Mouse (Mus musculus) splenic B cell, adult 2 months (primary cell): ENCODE measurements around the gene Trim38.
"Not testable (repeated sequence)": the region's sequence is repeated elsewhere in the genome, so short reads cannot be mapped to it uniquely, and the experiment has no call there.

Source experiments
- DNase-seq: peaks from one replicate; pipeline ENCODE4 v3.0.0-alpha.2; 2011; ENCODE audit warnings: low read depth, low spot score
- H3K27me3 ChIP-seq: 2 replicates; pipeline ENCODE4 v1.6.1; 2012; ENCODE audit warnings: mild to moderate bottlenecking, low read length, moderate library complexity, mixed read lengths; ENCODE audit not compliant: control insufficient read depth, poor library complexity, insufficient read depth, severe bottlenecking
- H3K36me3 ChIP-seq: 2 replicates; pipeline ENCODE4 v1.6.1; 2012; ENCODE audit warnings: mild to moderate bottlenecking, low read length, moderate library complexity, mixed read lengths; ENCODE audit not compliant: control insufficient read depth, poor library complexity, insufficient read depth, severe bottlenecking

Trim38 gene

DNA sequence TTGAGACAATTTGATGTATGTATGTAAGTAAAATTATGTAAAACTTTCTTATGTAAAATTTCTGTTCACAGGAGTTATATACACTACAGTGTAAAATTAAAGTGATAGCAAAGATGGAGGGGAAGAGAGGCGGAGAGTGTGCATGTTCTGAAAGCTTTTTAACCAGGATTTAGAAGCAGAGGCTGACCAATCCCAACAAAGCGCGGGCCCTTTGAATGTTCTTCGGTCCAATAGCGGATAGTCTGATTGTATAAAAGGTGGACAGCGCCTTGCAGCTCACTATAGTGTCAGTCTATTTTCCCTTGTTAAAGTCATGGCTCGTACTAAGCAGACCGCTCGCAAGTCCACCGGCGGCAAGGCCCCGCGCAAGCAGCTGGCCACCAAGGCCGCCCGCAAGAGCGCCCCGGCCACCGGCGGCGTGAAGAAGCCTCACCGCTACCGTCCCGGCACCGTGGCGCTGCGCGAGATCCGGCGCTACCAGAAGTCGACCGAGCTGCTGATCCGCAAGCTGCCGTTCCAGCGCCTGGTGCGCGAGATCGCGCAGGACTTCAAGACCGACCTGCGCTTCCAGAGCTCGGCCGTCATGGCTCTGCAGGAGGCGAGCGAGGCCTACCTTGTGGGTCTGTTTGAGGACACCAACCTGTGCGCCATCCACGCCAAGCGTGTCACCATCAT lies 17.5 kb upstream of the Trim38 start, which contains the start of gene Hist1h3b:
TSS of gene Hist1h3b (plus strand) at position 201 of the 675 bp plus-strand sequence.
- DNase-seq, result peak; percentile 90
- not testable (repeated sequence) for H3K36me3 ChIP-seq

DNA sequence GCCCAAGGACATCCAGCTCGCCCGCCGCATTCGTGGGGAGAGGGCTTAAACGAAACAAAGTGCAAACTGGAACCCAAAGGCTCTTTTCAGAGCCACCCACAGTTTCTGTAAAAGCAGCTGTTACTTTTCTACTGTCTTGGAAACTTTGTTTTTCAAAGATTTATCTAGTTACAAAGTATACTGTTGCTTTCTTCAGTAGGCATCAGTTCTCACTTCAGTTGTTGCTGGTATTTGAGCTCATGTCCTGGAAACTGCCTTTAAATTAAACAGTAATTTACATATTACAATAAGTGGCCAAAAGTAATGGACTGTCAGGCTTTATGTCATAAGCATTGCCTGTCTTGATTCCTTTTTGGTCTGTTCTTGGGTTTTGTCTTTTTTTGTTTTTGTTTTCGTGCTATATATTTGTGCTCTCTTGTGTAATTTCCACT lies 17.0 kb upstream of the Trim38 start:
- Histone ChIP-seq H3K27me3 (no peaks in the 10 kb centered on the region), H3K36me3 (no peaks in the 10 kb centered on the region)
- no peak for DNase-seq

More for the DNA sequence above, 17.5 kb upstream of the Trim38 start, which contains the start of gene Hist1h3b:
- not testable (repeated sequence) for H3K27me3 ChIP-seq

DNA sequence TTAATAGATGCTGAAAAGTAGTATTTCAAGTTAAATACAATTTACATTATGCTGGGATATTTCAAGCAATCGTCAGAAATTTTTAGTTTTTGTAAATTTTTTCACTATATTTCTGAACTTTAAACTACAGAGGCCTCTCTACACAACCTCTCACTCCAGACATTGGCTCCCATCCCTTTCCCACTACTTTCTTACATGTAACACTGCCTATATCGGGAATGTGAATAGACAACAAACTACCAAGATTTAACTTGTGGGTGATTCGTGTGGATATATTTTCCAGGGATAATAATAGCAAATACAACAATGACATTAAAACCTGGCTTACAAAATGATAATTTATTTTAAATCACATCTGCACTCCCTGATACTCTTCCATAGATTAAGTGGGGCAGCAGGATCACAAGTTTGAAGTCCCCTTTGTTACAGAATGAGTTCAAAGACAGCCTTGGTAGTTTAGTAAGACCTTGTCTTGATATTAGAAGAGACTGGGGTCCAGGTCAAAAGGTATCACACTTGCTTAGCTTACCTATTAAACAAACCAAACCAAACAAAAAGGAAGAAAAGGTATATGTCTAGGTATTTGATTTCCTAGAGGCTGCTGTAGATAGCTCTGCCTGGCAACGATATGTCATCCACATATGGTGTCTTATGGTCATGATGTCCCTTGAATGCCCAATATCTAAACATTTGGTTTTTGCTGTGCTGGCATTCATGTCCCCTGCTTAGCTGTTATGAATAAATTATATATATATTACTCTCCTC lies 16.2 kb upstream of the Trim38 start:
- no peak for DNase-seq
- no peaks in the 10 kb centered on the region for H3K36me3 ChIP-seq
- no peaks in the 10 kb centered on the region for H3K27me3 ChIP-seq

DNA sequence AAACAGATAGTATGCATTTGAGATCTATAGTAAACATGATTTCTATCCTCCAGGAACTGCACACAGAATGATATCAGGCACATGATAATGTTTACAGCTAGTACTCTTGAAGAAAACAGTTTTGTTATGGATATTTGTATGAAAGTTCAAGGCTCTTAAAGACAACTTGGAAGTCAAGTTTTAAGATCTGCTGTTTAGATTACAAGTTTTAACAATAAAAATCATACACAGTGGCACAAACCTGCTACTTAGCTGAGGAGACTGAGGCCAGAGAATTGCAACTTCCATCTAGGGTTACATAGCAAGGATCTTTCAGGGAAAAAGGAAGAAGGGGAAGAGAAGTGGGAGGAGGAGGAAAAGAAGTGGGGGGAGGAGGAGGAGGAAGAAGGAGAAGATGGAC lies 14.7 kb upstream of the Trim38 start:
- Histone ChIP-seq H3K27me3 (no peaks in the 10 kb centered on the region), H3K36me3 (no peaks in the 10 kb centered on the region)
- DNase-seq, result no peak

DNA sequence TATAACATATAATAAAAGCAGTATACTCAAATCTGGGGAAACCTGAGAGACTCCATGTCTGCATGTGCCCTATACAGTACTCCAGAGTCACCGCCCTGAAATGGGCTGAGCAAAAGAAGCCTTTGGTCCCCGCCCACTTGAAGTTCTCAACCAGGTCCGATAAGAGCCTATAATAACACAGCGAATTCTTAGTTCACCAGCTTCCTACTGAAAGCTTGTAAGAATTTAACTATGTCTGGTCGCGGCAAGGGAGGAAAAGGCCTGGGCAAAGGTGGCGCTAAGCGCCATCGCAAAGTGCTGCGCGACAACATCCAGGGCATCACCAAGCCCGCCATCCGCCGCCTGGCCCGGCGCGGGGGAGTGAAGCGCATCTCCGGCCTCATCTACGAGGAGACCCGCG lies 12.9 kb upstream of the Trim38 start, which contains the start of gene Hist1h4b:
TSS of gene Hist1h4b (plus strand) at position 224 of the 400 bp plus-strand sequence.
- peak; percentile 95 for DNase-seq

DNA sequence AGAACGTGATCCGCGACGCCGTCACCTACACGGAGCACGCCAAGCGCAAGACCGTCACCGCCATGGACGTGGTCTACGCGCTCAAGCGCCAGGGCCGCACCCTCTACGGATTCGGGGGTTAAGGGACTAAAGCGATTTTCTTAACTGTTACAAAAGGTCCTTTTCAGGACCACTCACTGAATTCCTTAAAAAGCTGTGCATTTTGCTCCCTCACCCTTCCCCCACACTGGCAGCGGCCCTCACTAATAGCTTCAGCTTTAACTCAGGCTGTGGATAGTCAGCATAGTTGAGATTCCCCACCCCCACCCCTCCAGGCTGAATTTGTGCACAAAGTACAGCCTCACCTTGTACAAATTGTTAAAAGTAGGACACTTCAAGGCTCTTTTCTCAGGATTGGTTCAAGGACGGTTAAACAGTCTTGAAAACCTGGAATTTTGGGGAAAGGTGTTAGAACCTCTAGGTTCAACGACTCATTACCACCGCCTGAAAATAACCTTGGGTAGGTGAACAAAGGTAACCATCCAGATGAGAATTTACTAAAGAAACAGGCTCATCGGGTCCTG lies 12.4 kb upstream of the Trim38 start:
- no peaks in the 10 kb centered on the region for H3K27me3 ChIP-seq
- peak; percentile 52 for DNase-seq

More for the DNA sequence above, 12.9 kb upstream of the Trim38 start, which contains the start of gene Hist1h4b:
- Histone ChIP-seq H3K36me3 (no peaks in the 10 kb centered on the region), H3K27me3 (no peaks in the 10 kb centered on the region)

DNA sequence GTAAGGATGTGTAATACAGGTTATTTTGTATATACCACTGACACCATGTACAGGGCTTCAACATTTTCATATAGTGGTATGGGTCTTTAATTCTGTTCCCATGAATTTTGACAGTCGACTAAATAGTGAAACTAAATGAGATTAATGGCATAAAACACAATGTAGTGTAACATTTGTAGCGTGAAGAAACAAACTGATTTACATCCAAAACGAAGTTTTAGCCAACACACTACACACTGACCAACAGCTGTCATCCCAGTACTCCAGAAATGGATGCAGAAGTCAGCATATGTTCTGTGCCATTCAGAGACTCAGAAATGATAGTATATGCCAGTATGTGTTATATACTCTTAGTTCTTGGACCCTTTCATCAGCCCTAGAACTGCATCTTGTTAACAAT lies 11.8 kb upstream of the Trim38 start:
- Histone ChIP-seq H3K36me3 (no peaks in the 10 kb centered on the region), H3K27me3 (no peaks in the 10 kb centered on the region)
- DNase-seq, result no peak

More for the DNA sequence above, 12.4 kb upstream of the Trim38 start:
- H3K36me3 ChIP-seq, result no peaks in the 10 kb centered on the region

DNA sequence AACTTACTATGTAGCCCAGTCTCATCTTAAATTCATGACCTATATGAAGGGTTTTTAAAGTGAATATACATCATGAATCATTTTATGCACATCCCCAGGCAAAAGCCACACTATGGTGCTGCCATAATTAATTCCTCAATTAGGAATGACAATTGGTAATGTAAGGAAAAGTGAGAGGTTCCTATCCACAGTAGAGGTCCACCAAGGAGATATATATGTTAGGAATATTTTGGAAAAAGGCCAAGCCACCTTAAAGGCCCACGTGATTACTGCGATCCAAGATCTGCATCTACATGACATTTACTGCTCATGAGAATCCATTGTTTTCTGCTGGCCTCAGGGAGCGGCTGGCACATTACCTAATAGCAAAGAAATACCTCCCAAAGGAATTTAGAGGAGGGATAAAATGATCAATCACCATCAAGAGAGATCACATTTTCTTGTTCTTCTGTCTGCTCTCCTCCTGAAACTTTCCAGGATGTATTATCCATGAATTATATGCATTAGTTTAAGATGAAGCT lies 10.4 kb upstream of the Trim38 start:
- DNase-seq, result no peak
- Histone ChIP-seq H3K36me3 (no peaks in the 10 kb centered on the region), H3K27me3 (no peaks in the 10 kb centered on the region)

DNA sequence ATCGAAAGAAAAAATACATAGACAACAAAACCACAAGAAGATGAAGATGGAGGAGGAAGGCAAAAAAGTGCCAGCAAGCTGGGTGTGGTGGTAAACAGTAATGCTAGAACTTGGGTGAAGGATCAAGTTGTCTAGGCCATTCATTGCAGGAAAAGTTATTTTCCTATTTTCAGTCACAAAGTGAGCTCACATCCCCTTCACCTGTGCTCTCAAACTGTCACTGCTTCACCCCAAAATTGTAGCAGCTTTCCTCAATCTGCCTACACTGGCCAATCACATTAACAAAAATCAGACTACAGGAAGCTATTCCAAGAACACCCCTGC lies 9.8 kb upstream of the Trim38 start:
- DNase-seq, result no peak
- no peaks in the 10 kb centered on the region for H3K27me3 ChIP-seq
- H3K36me3 ChIP-seq, result no peaks in the 10 kb centered on the region

DNA sequence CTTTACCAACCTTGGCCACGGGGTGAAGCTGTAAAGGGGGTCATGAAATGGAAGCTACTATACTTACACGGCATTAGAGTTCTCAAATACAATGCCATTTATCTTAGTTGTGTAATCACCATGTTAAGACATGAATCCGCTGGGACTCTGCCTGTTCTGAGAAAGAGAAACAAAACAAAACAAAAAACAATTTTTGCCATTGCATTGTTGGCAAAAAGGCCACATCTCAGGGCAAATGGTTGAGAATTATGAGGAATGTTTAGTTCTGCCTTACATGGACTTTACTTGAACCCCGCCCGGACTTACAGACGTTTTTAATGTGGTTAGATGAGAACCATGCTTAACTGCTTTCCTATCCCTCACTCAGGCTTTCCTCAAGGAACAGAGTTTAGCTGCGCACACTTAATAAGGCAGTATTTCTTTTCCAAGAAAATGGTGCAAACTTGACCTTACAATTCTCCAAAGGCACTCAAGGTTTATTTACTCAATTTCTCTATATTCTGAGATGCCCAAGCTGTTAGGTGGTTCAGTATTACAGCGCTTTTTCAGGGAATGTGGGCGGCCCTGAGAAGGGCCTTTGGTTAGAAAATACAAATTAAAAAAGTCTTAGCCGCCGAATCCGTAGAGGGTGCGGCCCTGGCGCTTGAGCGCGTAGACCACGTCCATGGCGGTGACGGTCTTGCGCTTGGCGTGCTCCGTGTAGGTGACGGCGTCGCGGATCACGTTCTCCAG lies 9.3 kb upstream of the Trim38 start:
- peak; percentile 59 for DNase-seq

DNA sequence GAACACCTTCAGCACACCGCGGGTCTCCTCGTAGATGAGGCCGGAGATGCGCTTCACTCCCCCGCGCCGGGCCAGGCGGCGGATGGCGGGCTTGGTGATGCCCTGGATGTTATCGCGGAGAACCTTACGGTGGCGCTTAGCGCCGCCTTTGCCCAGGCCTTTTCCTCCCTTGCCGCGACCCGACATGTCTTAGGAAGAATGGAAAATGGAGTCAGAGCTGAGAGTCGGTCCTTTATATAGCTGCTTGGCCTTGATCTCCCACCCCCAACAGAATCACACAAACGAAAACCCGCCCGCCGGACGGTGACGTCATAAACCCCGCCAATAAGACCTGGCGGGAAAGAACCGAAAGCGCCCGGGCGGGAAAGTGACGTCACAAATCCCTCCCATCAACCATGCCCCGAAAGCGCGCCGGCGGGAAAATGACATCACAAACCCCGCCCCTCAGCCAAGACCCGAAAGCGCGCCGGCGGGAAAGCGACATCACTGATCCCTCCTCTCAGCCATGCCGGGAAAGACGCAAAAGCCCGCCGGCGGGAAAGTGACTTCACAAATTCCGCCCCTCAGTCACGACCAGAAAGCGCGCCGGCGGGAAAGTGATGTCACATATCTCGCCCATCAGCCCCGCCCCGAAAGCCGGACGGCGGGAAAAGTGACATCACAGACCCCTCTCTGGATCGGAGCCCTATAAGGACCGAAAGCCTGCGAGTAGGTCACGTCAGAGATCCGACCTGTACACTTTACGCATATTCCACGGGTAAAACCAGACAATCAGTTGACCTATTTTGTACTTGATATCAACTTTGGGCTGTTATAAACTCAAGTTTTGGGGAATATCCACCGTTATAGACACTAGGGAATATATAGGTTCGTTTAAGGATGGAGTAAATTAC lies 8.5 kb upstream of the Trim38 start, which contains the start of gene Hist1h4a:
TSS of gene Hist1h4a (minus strand) at position 259 of the 893 bp plus-strand sequence.
- no peaks in the 10 kb centered on the region for H3K27me3 ChIP-seq
- no peaks in the 10 kb centered on the region for H3K36me3 ChIP-seq
- DNase-seq, result peak; percentile 99

More for the DNA sequence above, 9.3 kb upstream of the Trim38 start:
- no peaks in the 10 kb centered on the region for H3K36me3 ChIP-seq
- H3K27me3 ChIP-seq, result no peaks in the 10 kb centered on the region

DNA sequence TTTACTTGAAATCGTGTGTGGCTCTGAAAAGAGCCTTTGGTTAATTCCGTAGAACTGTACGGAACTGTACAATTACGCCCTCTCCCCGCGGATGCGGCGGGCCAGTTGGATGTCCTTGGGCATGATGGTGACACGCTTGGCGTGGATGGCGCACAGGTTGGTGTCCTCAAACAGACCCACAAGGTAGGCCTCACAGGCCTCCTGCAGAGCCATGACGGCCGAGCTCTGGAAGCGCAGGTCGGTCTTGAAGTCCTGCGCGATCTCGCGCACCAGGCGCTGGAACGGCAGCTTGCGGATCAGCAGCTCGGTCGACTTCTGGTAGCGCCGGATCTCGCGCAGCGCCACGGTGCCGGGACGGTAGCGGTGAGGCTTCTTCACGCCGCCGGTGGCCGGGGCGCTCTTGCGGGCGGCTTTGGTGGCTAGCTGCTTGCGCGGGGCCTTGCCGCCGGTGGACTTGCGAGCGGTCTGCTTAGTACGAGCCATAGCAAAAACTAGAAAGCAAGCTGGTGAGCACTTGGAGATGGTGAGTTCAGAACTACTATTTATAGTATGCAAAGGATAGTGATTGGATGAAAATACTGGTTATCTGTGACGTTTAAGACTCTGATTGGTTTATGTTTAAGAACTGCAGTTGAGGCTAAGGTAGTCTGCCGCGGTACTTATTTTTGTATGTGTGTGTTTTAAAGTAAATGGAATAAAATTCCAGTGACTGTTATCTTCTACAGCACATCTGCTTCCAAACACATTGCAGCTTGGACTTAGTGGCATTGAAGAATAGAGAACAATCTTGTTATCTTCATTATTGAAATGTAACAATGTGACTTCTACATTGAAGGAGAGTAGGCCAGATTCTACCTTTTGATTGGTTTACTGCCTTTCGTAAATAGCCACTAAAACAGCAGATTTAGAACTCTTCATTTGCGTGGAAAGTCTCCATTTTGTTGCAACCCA lies 7.6 kb upstream of the Trim38 start, which contains the start of gene Hist1h3a:
TSS of gene Hist1h3a (minus strand) at position 516 of the 951 bp plus-strand sequence.
- peak; percentile 93 for DNase-seq
- not testable (repeated sequence) for H3K36me3 ChIP-seq, H3K27me3 ChIP-seq

DNA sequence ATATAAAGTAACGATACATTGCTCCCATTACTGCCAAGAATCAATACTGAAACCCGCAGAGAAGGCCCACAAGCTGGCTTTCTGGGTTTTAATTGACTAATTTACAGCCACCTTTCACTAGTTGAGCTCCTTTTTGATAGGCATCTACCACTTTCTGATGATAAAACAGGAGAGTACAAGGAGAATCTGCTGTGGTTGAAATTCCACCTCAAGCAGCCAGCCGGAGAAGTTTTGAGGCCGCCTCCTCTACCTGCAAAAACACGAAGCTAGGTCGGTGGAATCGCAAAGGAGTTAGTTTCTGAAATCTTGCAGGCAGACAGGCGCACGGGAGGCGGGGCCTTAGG lies 6.5 kb upstream of the Trim38 start:
- no peaks in the 10 kb centered on the region for H3K27me3 ChIP-seq

More for the DNA sequence above, 6.5 kb upstream of the Trim38 start:
- H3K36me3 ChIP-seq, result no peaks in the 10 kb centered on the region
- DNase-seq, result no peak
